In the genomic region with DNA sequence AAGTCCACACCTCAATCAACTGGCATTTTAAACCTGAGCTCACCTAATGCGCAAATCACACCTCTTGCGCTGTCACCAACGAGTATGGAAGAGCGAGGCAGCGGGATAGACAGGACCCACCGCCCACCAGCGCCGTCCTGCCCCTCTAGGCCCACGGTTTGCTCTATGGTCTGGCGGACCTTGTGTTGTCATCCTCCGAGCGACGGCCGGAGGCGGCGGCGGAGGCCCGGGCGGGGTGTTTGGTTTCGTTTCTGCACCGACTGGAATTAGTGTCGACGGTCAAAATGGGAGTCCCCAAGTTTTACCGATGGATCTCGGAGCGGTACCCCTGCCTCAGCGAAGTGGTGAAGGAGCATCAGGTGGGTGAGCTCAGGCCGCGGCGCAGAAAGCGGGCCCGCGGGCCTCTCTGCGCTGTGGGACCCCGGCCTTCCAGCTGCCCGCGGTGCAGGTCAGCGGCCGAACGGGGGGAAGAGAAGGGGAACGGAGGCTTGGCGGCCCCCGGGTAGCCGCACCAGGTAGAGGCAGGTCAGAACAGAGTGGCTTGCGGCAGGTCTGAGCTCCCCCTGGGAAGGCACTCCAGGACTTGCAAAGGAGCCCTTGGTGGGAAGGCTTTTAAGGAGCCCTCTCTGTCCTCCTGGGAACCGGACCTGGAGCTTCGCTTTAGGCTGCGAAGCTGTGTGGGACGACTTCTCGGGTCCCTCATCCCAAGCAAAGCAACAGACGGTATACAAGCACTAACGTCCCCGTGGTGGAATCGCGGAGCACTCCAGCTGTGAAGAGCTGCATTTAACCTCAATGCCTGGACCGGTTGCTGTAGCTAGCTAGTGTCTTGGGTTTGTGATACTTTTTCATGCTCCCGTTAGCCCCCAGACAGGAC, we compare ENCODE assay signal across 8 mouse cellular contexts. TPM values are rescaled to one million over a fixed set of nuclear protein-coding genes. Genes with fewer than 3 reads are reported as not detected.
A peak's percentile ranks its signal among the peaks of the same experiment; 100 is the strongest.
DNase-seq lines count a peak whose midpoint lies in the region; ATAC-seq lines count a peak whose summit lies in the region.

A gene (plus strand): TSS at position 176 of the 877 bp plus-strand sequence.

- ATAC-seq in hindbrain, embryonic 11.5 days (ENCODE audit: low FRiP score): peak; percentile 98

- H3K27ac ChIP-seq in hindbrain, embryonic 11.5 days (ENCODE audit: low read depth, low read length): peak within 1 kb of the TSS; percentile 74

- peak within 1 kb of the TSS; percentile 62 for H3K4me2 ChIP-seq in hindbrain, embryonic 11.5 days (replicated peaks; ENCODE audit: low read depth, low read length)

- peak within 1 kb of the TSS; percentile 82 for H3K4me3 ChIP-seq in hindbrain, embryonic 11.5 days (ENCODE audit: low read depth, low read length)

- under 1% methylated on average over 57 of the region's 57 CpGs for WGBS in hindbrain, embryonic 11.5 days

- H3K27me3 ChIP-seq in hindbrain, embryonic 11.5 days (ENCODE audit: control insufficient read depth, insufficient read depth, low read length): no peaks in the 10 kb centered on the region

- peak within 1 kb of the TSS; percentile 84 for H3K9ac ChIP-seq in hindbrain, embryonic 11.5 days (ENCODE audit: low read depth, low read length)

- H3K36me3 ChIP-seq in hindbrain, embryonic 11.5 days (ENCODE audit: control insufficient read depth, insufficient read depth, low read length): no peaks in the 10 kb centered on the region

- H3K9me3 ChIP-seq in hindbrain, embryonic 11.5 days (ENCODE audit: control insufficient read depth, low read length): no peaks in the 10 kb centered on the region

- H3K4me1 ChIP-seq in hindbrain, embryonic 11.5 days (replicated peaks; ENCODE audit: control insufficient read depth, insufficient read depth, low read length): no peaks in the 10 kb centered on the region

- DNase-seq in MN1 (ENCODE audit: low spot score): peak; percentile 94
- DNase-seq in cerebellum, adult 9-10 months: peak; percentile 89
- DNase-seq in frontal cortex, adult 2 months (ENCODE audit: extremely low spot score in 1 of 2, low spot score in 1 of 2): peak; percentile 80 to 95
- DNase-seq in hindbrain, embryonic 11.5 days (ENCODE audit: low spot score): peak; percentile 96
- peak; percentile 90 to 94 for DNase-seq in layer of hippocampus, postnatal 10 days (ENCODE audit: low spot score in 2 of 2)
- peak; percentile 95 for DNase-seq in lung, postnatal 10 days
- DNase-seq in ovary, postnatal 36 days (ENCODE audit: low spot score): peak; percentile 93
- peak; percentile 92 for DNase-seq in thymus, postnatal 25 days

RNA-seq across cellular contexts. Expression of the gene that starts here (rescaled TPM):
- polyA plus RNA-seq in frontal cortex, adult 2 months (2012; rRNA removed): 11.9 and 14.0 TPM in 2 replicates
- 15.5 and 35.8 TPM in 2 replicates for polyA plus RNA-seq in hindbrain, embryonic 11.5 days (2014; fragmentation: Nextera tagmentation; extraction: Ambion mirVana)
- 10 to 100 TPM; 34.0 to 36.3 TPM for total RNA-seq in layer of hippocampus, postnatal 10 days (2021)

Comparison
In these comparisons a context has a peak if more than half of its experiments do, and no peak if none do; other contexts are left out.
1. Peak in every context shown above with its lines: DNase-seq, ATAC-seq, H3K4me3 ChIP-seq and H3K27ac ChIP-seq.